Mouse (Mus musculus) C2C12 (cell line): Measurements from ENCODE around the gene Gse1. TPM values are rescaled to one million over a fixed set of nuclear protein-coding genes. Genes with fewer than 3 reads are reported as not detected.

Source experiments
- H3K27me3 ChIP-seq: one replicate; pipeline ENCODE4 v1.6.1; 2011; ENCODE audit not compliant: control insufficient read depth, insufficient read depth, insufficient read length
- H3K36me3 ChIP-seq: one replicate; pipeline ENCODE4 v1.6.1; 2011; ENCODE audit not compliant: control insufficient read depth, insufficient read depth
- H3K4me3 ChIP-seq: one replicate; pipeline ENCODE4 v1.5.1; 2011; ENCODE audit warnings: mild to moderate bottlenecking, control low read depth; ENCODE audit not compliant: poor library complexity, insufficient read depth, severe bottlenecking
- H3K79me2 ChIP-seq: one replicate; pipeline ENCODE4 v1.6.1; 2011; ENCODE audit not compliant: control insufficient read depth, insufficient read depth
- H3K79me3 ChIP-seq: one replicate; pipeline ENCODE4 v1.6.1; 2011; ENCODE audit warnings: low read depth, control low read depth
- H3ac ChIP-seq: one replicate; pipeline ENCODE3; 2011; ENCODE audit warnings: low read depth; ENCODE audit not compliant: control insufficient read depth, insufficient read length
- CEBPB ChIP-seq: IDR thresholded peaks from one replicate; pipeline ENCODE4 v1.6.1; 2011; ENCODE audit warnings: low read depth, mild to moderate bottlenecking, control low read depth, moderate library complexity
- CTCF ChIP-seq: IDR thresholded peaks from one replicate; pipeline ENCODE4 v1.5.1; 2011; ENCODE audit not compliant: control insufficient read depth, insufficient read depth, insufficient read length
- FOSL1 ChIP-seq: IDR thresholded peaks from one replicate; pipeline ENCODE4 v1.8.0; 2011; ENCODE audit warnings: mild to moderate bottlenecking, low read length; ENCODE audit not compliant: poor library complexity, insufficient read depth, severe bottlenecking
- MAX ChIP-seq: IDR thresholded peaks from one replicate; pipeline ENCODE4 v1.6.1; 2011; ENCODE audit warnings: mild to moderate bottlenecking, control low read depth
- MYOD1 ChIP-seq: IDR thresholded peaks from one replicate; pipeline ENCODE4 v1.6.1; 2011; ENCODE audit warnings: low read depth; ENCODE audit not compliant: control insufficient read depth, insufficient read length
- MYOG ChIP-seq: IDR thresholded peaks from one replicate; pipeline ENCODE4 v1.6.1; 2011; ENCODE audit not compliant: control insufficient read depth, insufficient read length; ENCODE audit errors: extremely low read depth
- USF1 ChIP-seq: IDR thresholded peaks from one replicate; pipeline ENCODE4 v1.6.1; 2011; ENCODE audit warnings: low read depth, mild to moderate bottlenecking, control low read depth, moderate library complexity
- polyA plus RNA-seq: library from polyadenylated mRNA; unstranded; fragments of >200 nt; fragmentation: generic; extraction: Trizol; gene quantifications from one replicate; pipeline ENCODE4 v1.2.1, GENCODE M21; 2012; ENCODE audit warnings: missing spikeins

The Gse1 gene
- polyA plus RNA-seq, 1 experiment = 15.6 TPM

GRCm38 (mm10) chr8:120397444-120398411, 169.5 kb downstream of the Gse1 start:
- H3K27me3 ChIP-seq = no peaks in the 10 kb centered on the region
- H3K79me2 ChIP-seq = no peaks in the 10 kb centered on the region
- H3ac ChIP-seq = no peak overlapping the region
- no peak overlapping the region for H3K4me3 ChIP-seq
- TF ChIP-seq CEBPB (no peak), MYOG (no peak), USF1 (no peak), FOSL1 (no peak), CTCF (no peak), MYOD1 (no peak), MAX (no peak)
- no peaks in the 10 kb centered on the region for H3K36me3 ChIP-seq
- H3K79me3 ChIP-seq = no peaks in the 10 kb centered on the region

GRCm38 (mm10) chr8:120399212-120399934, 171.1 kb downstream of the Gse1 start:
- Histone ChIP-seq H3K36me3 (no peaks in the 10 kb centered on the region), H3K4me3 (no peak overlapping the region), H3ac (no peak overlapping the region), H3K27me3 (no peaks in the 10 kb centered on the region), H3K79me2 (no peaks in the 10 kb centered on the region), H3K79me3 (no peaks in the 10 kb centered on the region)
- no peak for TF ChIP-seq FOSL1
- TF ChIP-seq MYOD1 = no peak
- no peak for TF ChIP-seq CEBPB
- TF ChIP-seq CTCF = no peak
- no peak for TF ChIP-seq USF1
- TF ChIP-seq MAX = no peak
- no peak for TF ChIP-seq MYOG

GRCm38 (mm10) chr8:120401216-120401615, 173.0 kb downstream of the Gse1 start:
- TF ChIP-seq CTCF (no peak), FOSL1 (no peak), USF1 (no peak), CEBPB (no peak), MYOD1 (no peak), MYOG (no peak), MAX (no peak)
- no peak overlapping the region for H3K4me3 ChIP-seq
- H3ac ChIP-seq = no peak overlapping the region
- H3K27me3 ChIP-seq = no peaks in the 10 kb centered on the region
- no peaks in the 10 kb centered on the region for H3K79me2 ChIP-seq
- no peaks in the 10 kb centered on the region for H3K36me3 ChIP-seq
- H3K79me3 ChIP-seq = no peaks in the 10 kb centered on the region

GRCm38 (mm10) chr8:120401712-120402111, 173.5 kb downstream of the Gse1 start:
- Histone ChIP-seq H3ac (no peak overlapping the region), H3K36me3 (no peaks in the 10 kb centered on the region), H3K4me3 (no peak overlapping the region), H3K79me2 (no peaks in the 10 kb centered on the region), H3K27me3 (no peaks in the 10 kb centered on the region), H3K79me3 (no peaks in the 10 kb centered on the region)
- TF ChIP-seq CTCF (no peak), FOSL1 (no peak), MYOD1 (no peak), MAX (no peak), MYOG (no peak), CEBPB (no peak), USF1 (no peak)

DNA sequence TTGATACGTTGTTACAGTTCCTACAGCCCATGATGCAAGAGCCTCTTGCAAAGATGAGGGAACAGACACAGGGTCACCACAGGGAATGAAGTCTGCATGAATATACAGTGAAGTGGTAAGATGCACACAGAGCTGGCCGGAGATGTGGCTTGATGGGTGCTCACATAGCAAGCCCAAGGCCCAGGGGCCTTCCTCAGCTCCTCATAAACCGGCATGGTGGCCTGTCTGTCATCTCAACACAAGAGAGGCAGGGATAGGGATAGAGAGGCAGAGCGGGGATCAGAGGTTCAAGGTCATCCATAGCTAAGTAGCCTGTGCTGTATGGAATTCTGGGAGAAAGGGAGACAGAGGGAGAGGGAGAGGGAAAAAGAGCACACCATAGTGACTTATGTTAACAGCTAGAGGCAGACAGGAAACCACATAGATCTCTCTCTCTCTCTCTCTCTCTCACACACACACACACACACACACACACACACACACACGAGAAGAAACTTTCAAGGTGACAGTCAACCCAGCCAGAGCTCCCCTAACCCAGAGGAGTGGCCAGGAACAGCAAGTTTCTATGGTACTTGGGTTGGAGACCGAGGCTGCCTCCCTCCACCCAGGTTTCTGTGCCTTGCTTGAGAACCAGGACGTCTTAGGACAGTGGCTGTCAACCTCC, 175.5 kb downstream of the Gse1 start:
- Histone ChIP-seq H3K79me3 (no peaks in the 10 kb centered on the region), H3K27me3 (no peaks in the 10 kb centered on the region)
- no peak for TF ChIP-seq MAX
- TF ChIP-seq FOSL1 = no peak
- no peak for TF ChIP-seq USF1
- no peak for TF ChIP-seq MYOD1
- TF ChIP-seq CEBPB = no peak
- no peak for TF ChIP-seq MYOG

More for the DNA sequence above, 175.5 kb downstream of the Gse1 start:
- H3K4me3 ChIP-seq = no peak overlapping the region
- H3ac ChIP-seq = no peak overlapping the region
- no peaks in the 10 kb centered on the region for H3K36me3 ChIP-seq
- no peaks in the 10 kb centered on the region for H3K79me2 ChIP-seq
